Mouse (Mus musculus): ENCODE data around the gene Aqp2. TPM values are rescaled to one million over a fixed set of nuclear protein-coding genes. Genes with fewer than 3 reads are reported as not detected.

The Aqp2 gene
- not detected for total RNA-seq (2023)

GRCm38 (mm10) chr15:99578802-99579485 lies at the start of gene Aqp2:
Gene Aqp2, plus strand, starts transcription at chr15:99579055.

GRCm38 (mm10) chr15:99590429-99591084 lies 11.7 kb downstream of the Aqp2 start, which contains the start of gene Aqp5:
Gene Aqp5, plus strand, starts transcription at chr15:99590782.

DNA sequence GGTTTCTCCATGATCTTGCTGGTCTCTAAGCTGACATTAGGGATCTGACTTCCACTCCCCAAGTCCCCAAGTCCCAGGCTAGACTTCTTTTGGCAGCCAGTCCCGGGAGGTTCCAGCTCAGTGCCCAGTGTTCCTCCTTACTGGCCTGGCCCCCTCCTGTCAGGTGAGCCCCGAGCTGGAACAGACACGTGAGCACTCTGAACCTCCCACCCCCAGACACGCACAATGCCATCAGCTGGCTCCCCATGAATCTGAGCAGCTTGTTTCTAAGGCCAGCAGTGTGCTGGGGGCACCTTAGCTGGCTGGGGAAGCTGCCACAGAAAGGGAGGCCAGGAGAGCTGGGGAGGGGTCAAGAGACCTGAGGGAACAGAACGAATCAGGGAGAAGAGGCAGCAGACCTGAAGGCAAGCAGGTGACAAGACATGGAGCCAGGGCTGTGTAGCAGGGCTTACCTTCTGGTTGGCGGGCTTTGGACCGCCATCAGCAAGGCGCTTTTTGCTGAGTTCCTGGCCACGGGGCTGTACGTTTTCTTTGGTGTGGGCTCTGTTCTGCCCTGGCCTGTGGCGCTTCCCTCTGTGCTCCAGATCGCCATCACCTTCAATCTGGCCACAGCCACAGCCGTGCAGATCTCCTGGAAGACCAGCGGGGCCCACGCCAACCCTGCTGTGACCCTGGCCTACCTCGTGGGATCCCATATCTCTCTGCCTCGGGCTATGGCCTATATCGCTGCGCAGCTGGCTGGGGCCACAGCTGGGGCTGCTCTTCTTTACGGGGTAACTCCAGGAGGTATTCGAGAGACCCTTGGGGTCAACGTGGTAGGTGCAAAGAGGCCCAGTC lies 22.3 kb downstream of the Aqp2 start, which contains the start of gene Aqp6:
TSS of gene Aqp6 (plus strand) at position 415 of the 837 bp plus-strand sequence.

Other genes starting within 250 kb of the Aqp2 start
- gene Fmnl3, start 208.6 kb upstream of the Aqp2 start, total RNA-seq (2023), result 1 to 10 TPM; 9.2 to 10.0 TPM
- 100 to 1,000 TPM; 530 to 551 TPM for gene Tmbim6, start 186.2 kb upstream of the Aqp2 start, total RNA-seq (2023)
- 10 to 100 TPM in 1 of 2 experiments, 1 to 10 TPM in 1; 7.6 to 11.4 TPM for gene Nckap5l, start 121.3 kb upstream of the Aqp2 start, total RNA-seq (2023)
- gene Bcdin3d, start 104.3 kb upstream of the Aqp2 start, total RNA-seq (2023), result 1 to 10 TPM; 4.7 to 5.0 TPM
- gene Faim2, start 50.9 kb upstream of the Aqp2 start, total RNA-seq (2023), result not detected
- gene Aqp5, start 11.7 kb downstream of the Aqp2 start, total RNA-seq (2023), result not detected
- gene Aqp6, start 22.3 kb downstream of the Aqp2 start, total RNA-seq (2023), result not detected
- gene Racgap1, start 72.6 kb downstream of the Aqp2 start, total RNA-seq (2023), result 10 to 100 TPM; 27.8 to 29.0 TPM
- under 1 TPM in 1 of 2 experiments, not detected in 1; 0.29 TPM for gene Asic1, start 91.3 kb downstream of the Aqp2 start, total RNA-seq (2023)
- gene Smarcd1, start 123.1 kb downstream of the Aqp2 start, total RNA-seq (2023), result 10 to 100 TPM; 23.2 to 30.8 TPM
- 1 to 10 TPM in 1 of 2 experiments, not detected in 1; 3.2 TPM for gene Gm17349, start 126.4 kb downstream of the Aqp2 start, total RNA-seq (2023)
- gene Gpd1, start 138.5 kb downstream of the Aqp2 start, total RNA-seq (2023), result 10 to 100 TPM; 12.2 to 13.7 TPM
- gene Cox14, start 146.6 kb downstream of the Aqp2 start, total RNA-seq (2023), result 10 to 100 TPM; 62.3 to 73.0 TPM
- gene Cers5, start 193.8 kb downstream of the Aqp2 start, total RNA-seq (2023), result 10 to 100 TPM; 61.4 to 72.4 TPM

All from monocyte, adult 59 days (primary cell).